Mouse (Mus musculus): Measurements from ENCODE around the gene Klhl8.

- TF ChIP-seq POLR2A (IDR thresholded peaks at IDR 0.05; ENCODE audit: insufficient read depth, low read depth, low read length), result no peak
- no peak for TF ChIP-seq CTCF (IDR thresholded peaks at IDR 0.05; ENCODE audit: insufficient read depth, low read depth, low read length)
Measured at GRCm38 (mm10) chr5:103855483-103856211, 55.4 kb downstream of the Klhl8 start.
